Mouse (Mus musculus) bone marrow, adult 2 months (tissue): ENCODE data around the gene Zhx3. TPM values are rescaled to one million over a fixed set of nuclear protein-coding genes. Genes with fewer than 3 reads are reported as not detected.
A peak's percentile ranks its signal among the peaks of the same experiment; 100 is the strongest.

ENCODE experiments used
- H3K27ac ChIP-seq: fragments of 200-500 bp; 2 replicates; pipeline ENCODE4 v1.5.1; 2012; ENCODE audit warnings: low read depth, mild to moderate bottlenecking, control low read depth, inconsistent platforms, low read length; ENCODE audit not compliant: control insufficient read depth, poor library complexity, insufficient read depth
- H3K4me1 ChIP-seq: fragments of 200-500 bp; 2 replicates; pipeline ENCODE4 v1.6.1; 2011; ENCODE audit warnings: low read length; ENCODE audit not compliant: control insufficient read depth, insufficient read depth
- H3K4me3 ChIP-seq: fragments of 200-500 bp; replicated peaks from 2 replicates; pipeline ENCODE3; 2011; ENCODE audit warnings: mild to moderate bottlenecking, low read depth, low read length, control low read depth; ENCODE audit not compliant: control insufficient read depth
- CTCF ChIP-seq: fragments of 200-500 bp; IDR thresholded peaks from 2 replicates; pipeline ENCODE4 v1.5.1; 2011; ENCODE audit warnings: low read length, control low read depth; ENCODE audit not compliant: control insufficient read depth, insufficient read depth
- POLR2A ChIP-seq: fragments of 200-500 bp; IDR thresholded peaks from 2 replicates; pipeline ENCODE4 v1.6.1; 2011; ENCODE audit warnings: low read depth, mild to moderate bottlenecking, control low read depth, low read length, borderline replicate concordance; ENCODE audit not compliant: control insufficient read depth
- WGBS: fragments of 180-500 bp; shearing (Covaris S2); methylation state at CpG from one replicate; pipeline ENCODE4 v1.1.7; 2018; 5-methylcytosine and 5-hydroxymethylcytosine counted together
- polyA plus RNA-seq: library from polyadenylated mRNA; stranded (reverse); fragments of >200 nt; gene quantifications from 2 replicates; pipeline ENCODE4 v1.2.4, GENCODE M21; 2011; ENCODE audit warnings: low replicate concordance; ENCODE audit not compliant: missing spikeins, insufficient read depth, insufficient read length

Zhx3 gene
- polyA plus RNA-seq, 1 experiment: 3.5 TPM

- no peak overlapping the region for H3K27ac ChIP-seq
Observed at GRCm38 (mm10) chr2:160739647-160740356, 133.0 kb downstream of the Zhx3 start.

GRCm38 (mm10) chr2:160738354-160738753 is 134.4 kb downstream of the Zhx3 start:
- H3K27ac ChIP-seq: no peak overlapping the region
- peaks cover 3% of the 10 kb centered on the region; the same call in 1 of the 2 replicates for H3K4me1 ChIP-seq
- TF ChIP-seq CTCF: no peak
- no peak for TF ChIP-seq POLR2A
- H3K4me3 ChIP-seq: no peak overlapping the region
- 66% methylated on average over 5 of the region's 5 CpGs for WGBS

More at GRCm38 (mm10) chr2:160739647-160740356, 133.0 kb downstream of the Zhx3 start:
- TF ChIP-seq CTCF: no peak
- TF ChIP-seq POLR2A: no peak
- H3K4me1 ChIP-seq: peaks cover 5% of the 10 kb centered on the region; the same call in 1 of the 2 replicates
- no peak overlapping the region for H3K4me3 ChIP-seq
- 60% methylated on average over 2 of the region's 2 CpGs for WGBS

- H3K27ac ChIP-seq: no peak overlapping the region
- peaks cover 4% of the 10 kb centered on the region; the same call in 1 of the 2 replicates for H3K4me1 ChIP-seq
- no peak overlapping the region for H3K4me3 ChIP-seq
- no peak for TF ChIP-seq CTCF
- TF ChIP-seq POLR2A: no peak
- WGBS: 85% methylated on average over 3 of the region's 3 CpGs
Observed at GRCm38 (mm10) chr2:160736466-160736865, 136.3 kb downstream of the Zhx3 start.

GRCm38 (mm10) chr2:160735706-160736310 is 137.0 kb downstream of the Zhx3 start:
- peaks cover 4% of the 10 kb centered on the region; the same call in 1 of the 2 replicates for H3K4me1 ChIP-seq
- TF ChIP-seq POLR2A (no peak), CTCF (no peak)
- no peak overlapping the region for H3K27ac ChIP-seq
- H3K4me3 ChIP-seq: no peak overlapping the region
- WGBS: 62% methylated on average over 5 of the region's 5 CpGs

DNA sequence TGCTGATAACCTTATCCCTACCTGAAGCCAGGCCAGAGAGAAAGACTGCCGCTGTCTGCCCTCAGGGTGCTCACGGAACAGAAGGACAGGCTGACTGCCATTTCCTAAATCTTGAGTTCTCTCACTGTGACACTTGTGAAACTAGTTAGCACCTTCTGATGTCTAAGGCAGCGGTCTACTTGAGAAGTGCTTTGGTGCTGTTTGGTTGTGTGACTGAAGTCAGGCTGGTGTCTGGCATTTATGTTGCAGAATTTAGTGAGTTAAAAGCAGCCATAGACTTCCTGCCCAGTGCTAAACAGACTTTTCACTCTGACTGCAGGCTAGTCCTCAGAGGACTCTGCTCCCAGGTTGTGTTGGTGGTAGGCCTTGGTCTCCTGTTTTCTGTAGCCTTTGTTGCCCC is 138.5 kb downstream of the Zhx3 start:
- H3K4me1 ChIP-seq: peaks cover 3% of the 10 kb centered on the region; the same call in 1 of the 2 replicates
- H3K27ac ChIP-seq: no peak overlapping the region
- WGBS: 86% methylated on average over 3 of the region's 3 CpGs
- H3K4me3 ChIP-seq: no peak overlapping the region
- TF ChIP-seq CTCF (no peak), POLR2A (no peak)

- Histone ChIP-seq H3K27ac (peak overlapping the region; percentile 29; the same call in 1 of the 2 replicates), H3K4me1 (peaks cover 3% of the 10 kb centered on the region; the same call in 1 of the 2 replicates), H3K4me3 (peak overlapping the region; percentile 25)
- no peak for TF ChIP-seq CTCF
- TF ChIP-seq POLR2A: no peak
- WGBS: 13% methylated on average over 7 of the region's 7 CpGs
Observed at GRCm38 (mm10) chr2:160733131-160733531, 139.7 kb downstream of the Zhx3 start.

DNA sequence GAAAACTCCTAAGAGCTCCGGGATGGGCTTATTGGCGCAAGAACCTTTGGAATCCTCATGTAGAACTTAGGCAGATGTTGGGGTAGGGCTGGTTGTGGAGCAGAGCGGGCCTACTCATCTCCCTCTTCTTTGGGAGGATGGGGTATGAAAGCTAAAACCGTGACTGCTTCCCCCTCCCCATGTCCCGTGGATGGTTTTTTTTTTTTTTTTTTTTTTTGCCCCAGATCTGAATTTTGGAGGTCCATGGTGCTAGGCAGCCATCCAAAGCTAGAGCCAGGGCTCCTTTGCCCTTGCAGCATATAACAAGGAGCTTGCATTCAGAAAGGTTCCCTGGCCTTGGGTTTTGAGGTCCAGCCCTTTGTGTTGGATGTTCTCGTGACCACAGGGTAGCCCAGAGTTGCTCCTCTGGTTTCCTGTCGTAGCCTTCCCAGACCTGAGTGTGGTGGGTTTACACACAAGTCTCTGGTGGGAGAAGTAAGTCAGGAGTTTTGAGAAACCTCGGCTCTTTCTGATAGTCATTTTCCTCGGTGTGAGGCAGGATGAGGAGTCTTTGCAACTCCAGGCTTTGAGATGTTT is 140.3 kb downstream of the Zhx3 start:
- Histone ChIP-seq H3K27ac (no peak overlapping the region), H3K4me1 (peaks cover 3% of the 10 kb centered on the region; the same call in 1 of the 2 replicates), H3K4me3 (peak overlapping the region; percentile 82)
- 15% methylated on average over 9 of the region's 9 CpGs for WGBS
- TF ChIP-seq CTCF (no peak), POLR2A (no peak)

- H3K27ac ChIP-seq: peak overlapping the region; percentile 30; the same call in 1 of the 2 replicates
- peak overlapping the region; percentile 82 for H3K4me3 ChIP-seq
- no peak for TF ChIP-seq CTCF
- no peak for TF ChIP-seq POLR2A
- under 1% methylated on average over 32 of the region's 32 CpGs for WGBS
- peaks cover 3% of the 10 kb centered on the region; the same call in 1 of the 2 replicates for H3K4me1 ChIP-seq
Observed at GRCm38 (mm10) chr2:160731839-160732261, 140.9 kb downstream of the Zhx3 start.
